In the genomic region with DNA sequence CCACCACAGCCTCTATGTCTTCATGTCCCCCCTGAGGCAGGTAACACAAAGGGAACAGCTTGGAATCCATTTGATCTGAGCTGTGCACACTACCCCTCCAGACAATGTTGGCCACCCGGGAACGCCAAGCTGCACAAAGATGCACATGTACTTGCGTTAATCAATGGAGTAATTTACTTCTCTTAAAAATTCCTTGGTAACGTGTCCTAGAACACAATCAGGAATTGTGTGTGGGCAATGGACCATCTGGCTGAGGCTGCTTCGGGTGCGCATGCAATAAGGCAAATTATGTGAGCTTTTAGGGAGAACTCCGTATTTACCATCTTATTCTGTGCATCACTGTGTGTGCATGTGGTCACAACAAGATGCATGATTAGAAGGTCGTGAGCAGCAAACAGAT, we compare ENCODE assay signal across 25 mouse cellular contexts. TPM values are rescaled to one million over a fixed set of nuclear protein-coding genes. Genes with fewer than 3 reads are reported as not detected.
"Had no signal": no experiment of that assay in that cellular context is flagged by ENCODE, and none has a peak within 500 bp of the region (broad histone marks: within the 10 kb centered on the region; RNA-seq: fewer than 3 reads in every experiment).

No protein-coding gene starts in this region.

- H3K36me3 ChIP-seq: limb, embryonic 13.5 days; midbrain, embryonic 10.5 days; neural tube, embryonic 15.5 days had no signal

- ATAC-seq: hindbrain, embryonic 16.5 days; inflammation-experienced regulatory T-cells, adult 6 months had no signal

- H3K4me2 ChIP-seq: limb, embryonic 13.5 days; neural tube, embryonic 15.5 days had no signal

- H3K4me1 ChIP-seq: limb, embryonic 13.5 days; neural tube, embryonic 15.5 days had no signal

- DNase-seq: kidney, adult 11 months; kidney, postnatal 10 days; kidney, postnatal 4 days; left cerebral cortex, postnatal 4 days; lung, adult 18-20 months; lung, postnatal 36 days; midbrain, embryonic 14.5 days; right cerebral cortex, postnatal 25 days; spleen, adult 18-20 months; thymus, adult 2 months; thymus, postnatal 25 days had no signal

- H3K27ac ChIP-seq: limb, embryonic 13.5 days; liver, embryonic 14.5 days; midbrain, embryonic 10.5 days; neural tube, embryonic 15.5 days had no signal

- H3K9ac ChIP-seq: limb, embryonic 13.5 days; liver, embryonic 14.5 days; neural tube, embryonic 15.5 days had no signal

- H3K9me3 ChIP-seq: limb, embryonic 13.5 days; midbrain, embryonic 10.5 days; neural tube, embryonic 15.5 days had no signal

- H3K4me3 ChIP-seq: limb, embryonic 13.5 days; midbrain, embryonic 10.5 days; myocyte; neural tube, embryonic 15.5 days had no signal

- H3K27me3 ChIP-seq: limb, embryonic 13.5 days; neural tube, embryonic 15.5 days had no signal

RNA-seq across cellular contexts. Expression of gene Serpina11, which starts 9.9 kb away (rescaled TPM):
- total RNA-seq: left cerebral cortex, adult 18-20 months; left cerebral cortex, postnatal 4 days; megakaryocyte progenitor cell, adult 5-6 weeks had no signal
- polyA plus RNA-seq: hindbrain, embryonic 16.5 days; inflammation-experienced regulatory T-cells, adult 6 months; kidney, embryonic 14.5 days; limb, embryonic 13.5 days; lung, embryonic 16.5 days; midbrain, embryonic 10.5 days; midbrain, embryonic 14.5 days; neural tube, embryonic 11.5 days; neural tube, embryonic 15.5 days; stomach, embryonic 14.5 days; urinary bladder, adult 2 months had no signal

RNA-seq across cellular contexts. Expression of gene Serpina9, which starts 13.9 kb away (rescaled TPM):
- total RNA-seq: megakaryocyte progenitor cell, adult 5-6 weeks had no signal
- polyA plus RNA-seq: kidney, embryonic 14.5 days; limb, embryonic 13.5 days; liver, embryonic 14.5 days; midbrain, embryonic 10.5 days; midbrain, embryonic 14.5 days; neural tube, embryonic 11.5 days; neural tube, embryonic 15.5 days; stomach, embryonic 14.5 days; urinary bladder, adult 2 months had no signal

RNA-seq across cellular contexts. Expression of gene Serpina1e, which starts 40.8 kb away (rescaled TPM):
- total RNA-seq: left cerebral cortex, adult 18-20 months; left cerebral cortex, postnatal 4 days; megakaryocyte progenitor cell, adult 5-6 weeks had no signal
- polyA plus RNA-seq: hindbrain, embryonic 16.5 days; inflammation-experienced regulatory T-cells, adult 6 months; limb, embryonic 13.5 days; midbrain, embryonic 10.5 days; midbrain, embryonic 14.5 days; neural tube, embryonic 11.5 days had no signal

RNA-seq across cellular contexts. Expression of gene Serpina12, which starts 44.6 kb away (rescaled TPM):
- total RNA-seq: left cerebral cortex, postnatal 4 days; megakaryocyte progenitor cell, adult 5-6 weeks had no signal
- polyA plus RNA-seq: hindbrain, embryonic 16.5 days; kidney, embryonic 14.5 days; limb, embryonic 13.5 days; lung, embryonic 16.5 days; midbrain, embryonic 10.5 days; midbrain, embryonic 14.5 days; neural tube, embryonic 11.5 days; neural tube, embryonic 15.5 days; stomach, embryonic 14.5 days; urinary bladder, adult 2 months had no signal
